Mouse (Mus musculus): ENCODE measurements at regions not wholly inside any gene's neighbourhood (a gene's known extent, or its start where the extent isn't known, plus 50 kb on each side); places are given as distances from the start of the nearest gene placed in this dataset.

- peaks cover 4% of the 10 kb centered on the region for H3K4me1 ChIP-seq (ENCODE audit: control insufficient read depth, insufficient read depth, low read length)
- 0 out of 2 replicates have a peak overlapping the region, but pooled peaks have one; percentile 69 for H3K27ac ChIP-seq (ENCODE audit: insufficient read depth, low read length)
- no peak overlapping the region for H3K4me3 ChIP-seq (ENCODE audit: insufficient read depth, low read length)
- no peak for TF ChIP-seq CTCF (IDR thresholded peaks at IDR 0.05; ENCODE audit: extremely low read depth, insufficient read depth, low read length)
- TF ChIP-seq POLR2A (IDR thresholded peaks at IDR 0.05; ENCODE audit: extremely low read depth, insufficient read depth, low read length), result no peak
These were observed 57.2 kb upstream of the Gm47985 start for GRCm38 (mm10) chr1:151125028-151125659.

- Histone ChIP-seq H3K4me1 (ENCODE audit: control insufficient read depth, insufficient read depth, low read length) (peaks cover 4% of the 10 kb centered on the region), H3K27ac (ENCODE audit: insufficient read depth, low read length) (peak overlapping the region; percentile 86), H3K4me3 (ENCODE audit: insufficient read depth, low read length) (no peak overlapping the region)
- TF ChIP-seq POLR2A (IDR thresholded peaks at IDR 0.05; ENCODE audit: extremely low read depth, insufficient read depth, low read length) (no peak), CTCF (IDR thresholded peaks at IDR 0.05; ENCODE audit: extremely low read depth, insufficient read depth, low read length) (no peak)
These were observed 56.4 kb upstream of the Gm47985 start for GRCm38 (mm10) chr1:151125764-151126485.

DNA sequence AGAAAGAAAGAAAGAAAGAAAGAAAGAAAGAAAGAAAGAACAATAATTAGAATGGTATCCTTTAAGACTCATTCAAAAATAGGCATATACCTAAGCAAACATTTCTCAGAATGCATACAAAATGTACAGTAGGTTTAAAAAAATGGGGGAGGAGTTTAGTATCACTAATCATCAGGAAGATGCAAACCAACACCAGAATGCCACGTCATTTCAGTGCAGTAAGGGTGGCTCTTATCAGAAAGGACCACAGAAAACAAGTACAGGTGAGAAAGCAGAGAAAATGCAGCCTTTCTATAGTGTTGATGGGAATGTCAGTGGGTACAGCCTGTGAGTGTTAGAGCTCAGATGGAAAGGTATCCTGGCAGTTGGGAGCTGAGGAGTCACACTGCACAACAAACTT is 55.6 kb upstream of the Gm47985 start:
- H3K27ac ChIP-seq (ENCODE audit: insufficient read depth, low read length), result no peak overlapping the region
- H3K4me1 ChIP-seq (ENCODE audit: control insufficient read depth, insufficient read depth, low read length), result peaks cover 4% of the 10 kb centered on the region
- H3K4me3 ChIP-seq (ENCODE audit: insufficient read depth, low read length), result no peak overlapping the region
- TF ChIP-seq CTCF (IDR thresholded peaks at IDR 0.05; ENCODE audit: extremely low read depth, insufficient read depth, low read length), result no peak
- no peak for TF ChIP-seq POLR2A (IDR thresholded peaks at IDR 0.05; ENCODE audit: extremely low read depth, insufficient read depth, low read length)

- Histone ChIP-seq H3K4me3 (ENCODE audit: insufficient read depth, low read length) (no peak overlapping the region), H3K27ac (ENCODE audit: insufficient read depth, low read length) (no peak overlapping the region), H3K4me1 (ENCODE audit: control insufficient read depth, insufficient read depth, low read length) (peaks cover 4% of the 10 kb centered on the region)
- TF ChIP-seq CTCF (IDR thresholded peaks at IDR 0.05; ENCODE audit: extremely low read depth, insufficient read depth, low read length), result no peak
- no peak for TF ChIP-seq POLR2A (IDR thresholded peaks at IDR 0.05; ENCODE audit: extremely low read depth, insufficient read depth, low read length)
These were observed 54.3 kb upstream of the Gm47985 start for GRCm38 (mm10) chr1:151128005-151128404.

DNA sequence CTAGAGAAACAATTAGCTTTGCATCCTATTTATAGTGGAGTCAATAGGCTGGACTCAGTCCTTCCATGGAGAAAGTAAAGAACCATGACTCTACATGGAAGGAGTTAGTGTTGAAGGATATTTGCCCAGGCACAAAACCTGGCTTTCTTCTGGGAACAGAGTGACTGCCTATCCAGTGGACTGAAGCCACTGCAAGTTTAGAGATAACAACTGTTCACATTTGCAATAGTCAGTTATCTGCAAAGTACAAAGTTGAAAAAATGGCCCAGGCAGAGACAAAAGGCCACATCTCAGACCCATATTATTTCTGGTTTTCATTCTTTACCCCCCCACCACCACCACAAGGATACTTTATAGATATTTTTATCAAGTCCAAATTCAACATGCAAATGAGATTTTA is 53.4 kb upstream of the Gm47985 start:
- Histone ChIP-seq H3K27ac (ENCODE audit: insufficient read depth, low read length) (no peak overlapping the region), H3K4me1 (ENCODE audit: control insufficient read depth, insufficient read depth, low read length) (peaks cover 4% of the 10 kb centered on the region), H3K4me3 (ENCODE audit: insufficient read depth, low read length) (no peak overlapping the region)
- TF ChIP-seq CTCF (IDR thresholded peaks at IDR 0.05; ENCODE audit: extremely low read depth, insufficient read depth, low read length) (no peak), POLR2A (IDR thresholded peaks at IDR 0.05; ENCODE audit: extremely low read depth, insufficient read depth, low read length) (no peak)

GRCm38 (mm10) chr1:151130036-151130435 is 52.3 kb upstream of the Gm47985 start:
- Histone ChIP-seq H3K27ac (ENCODE audit: insufficient read depth, low read length) (no peak overlapping the region), H3K4me1 (ENCODE audit: control insufficient read depth, insufficient read depth, low read length) (peaks cover 4% of the 10 kb centered on the region), H3K4me3 (ENCODE audit: insufficient read depth, low read length) (no peak overlapping the region)
- TF ChIP-seq POLR2A (IDR thresholded peaks at IDR 0.05; ENCODE audit: extremely low read depth, insufficient read depth, low read length), result no peak
- no peak for TF ChIP-seq CTCF (IDR thresholded peaks at IDR 0.05; ENCODE audit: extremely low read depth, insufficient read depth, low read length)

GRCm38 (mm10) chr1:151130845-151131626 is 51.3 kb upstream of the Gm47985 start:
- no peak overlapping the region for H3K27ac ChIP-seq (ENCODE audit: insufficient read depth, low read length)
- TF ChIP-seq POLR2A (IDR thresholded peaks at IDR 0.05; ENCODE audit: extremely low read depth, insufficient read depth, low read length), result no peak
- TF ChIP-seq CTCF (IDR thresholded peaks at IDR 0.05; ENCODE audit: extremely low read depth, insufficient read depth, low read length), result no peak
- no peak overlapping the region for H3K4me3 ChIP-seq (ENCODE audit: insufficient read depth, low read length)
- H3K4me1 ChIP-seq (ENCODE audit: control insufficient read depth, insufficient read depth, low read length), result peaks cover 2% of the 10 kb centered on the region; the same call in 1 of the 2 replicates

DNA sequence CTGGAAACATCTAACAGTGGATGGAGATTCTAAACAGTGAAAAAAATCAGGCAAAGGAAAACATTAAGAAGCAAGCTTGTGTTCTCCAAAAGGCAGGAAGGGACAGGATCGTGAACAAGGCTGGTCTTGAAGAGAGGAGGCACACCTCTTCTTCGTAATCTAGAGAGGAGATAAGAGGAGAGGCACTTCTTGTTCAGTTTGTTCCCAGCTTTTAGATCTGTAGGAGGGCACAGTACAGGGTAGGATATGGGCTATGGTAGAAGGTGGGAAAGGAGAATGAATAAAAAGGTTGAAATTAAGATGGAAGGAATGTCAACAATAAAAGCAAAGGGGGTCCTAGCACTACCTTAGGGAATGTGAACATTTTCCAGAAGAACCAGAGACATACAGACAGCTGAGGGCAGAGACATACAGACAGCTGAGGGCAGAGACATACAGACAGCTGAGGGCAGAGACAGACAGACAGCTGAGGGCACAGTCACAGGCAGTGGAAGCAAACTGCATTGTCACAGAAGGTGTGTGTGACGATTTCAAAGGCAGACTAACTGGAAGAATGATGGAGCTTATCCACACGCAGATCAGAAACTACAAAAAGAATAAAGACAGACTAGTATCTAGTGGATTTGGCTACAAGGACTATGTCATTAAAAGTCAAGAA is 50.6 kb upstream of the Gm47985 start:
- TF ChIP-seq CTCF (IDR thresholded peaks at IDR 0.05; ENCODE audit: extremely low read depth, insufficient read depth, low read length) (no peak), POLR2A (IDR thresholded peaks at IDR 0.05; ENCODE audit: extremely low read depth, insufficient read depth, low read length) (no peak)
- H3K4me1 ChIP-seq (ENCODE audit: control insufficient read depth, insufficient read depth, low read length), result no peaks in the 10 kb centered on the region

More for the DNA sequence above, 50.6 kb upstream of the Gm47985 start:
- H3K27ac ChIP-seq (ENCODE audit: insufficient read depth, low read length), result no peak overlapping the region
- no peak overlapping the region for H3K4me3 ChIP-seq (ENCODE audit: insufficient read depth, low read length)

Data from cortical plate, adult 2 months (tissue).